In genomic region chr1:93694966-93695365, GRCm38 (mm10) we compare ENCODE assay signal across 8 mouse cellular contexts. TPM values are rescaled to one million over a fixed set of nuclear protein-coding genes. Genes with fewer than 3 reads are reported as not detected.
A peak's percentile ranks its signal among the peaks of the same experiment; 100 is the strongest.
DNase-seq lines count a peak whose midpoint lies in the region; TF ChIP-seq lines count a peak whose summit lies in the region.
"Had no signal": no experiment of that assay in that cellular context is flagged by ENCODE, and none has a peak within 500 bp of the region (broad histone marks: within the 10 kb centered on the region; RNA-seq: fewer than 3 reads in every experiment).

No protein-coding gene starts in this region.

- no peaks in the 10 kb centered on the region for H3K27me3 ChIP-seq in midbrain, embryonic 10.5 days (ENCODE audit: low read depth, poor library complexity, severe bottlenecking)
- H3K27me3 ChIP-seq: neural tube, embryonic 13.5 days had no signal

- H3K4me1 ChIP-seq in midbrain, embryonic 10.5 days = no peaks in the 10 kb centered on the region
- H3K4me1 ChIP-seq: neural tube, embryonic 13.5 days had no signal

- H3K9me3 ChIP-seq in midbrain, embryonic 10.5 days (replicated peaks) = no peaks in the 10 kb centered on the region
- H3K9me3 ChIP-seq: neural tube, embryonic 13.5 days had no signal

- WGBS in midbrain, embryonic 10.5 days = 84% methylated on average over 6 of the region's 6 CpGs

- peak overlapping the region; percentile 82 for H3K27ac ChIP-seq in gastrocnemius, adult 2 months
- H3K27ac ChIP-seq in midbrain, embryonic 10.5 days (replicated peaks) = no peak overlapping the region
- H3K27ac ChIP-seq: neural tube, embryonic 13.5 days had no signal

- no peak overlapping the region for H3K4me3 ChIP-seq in gastrocnemius, adult 2 months
- H3K4me3 ChIP-seq in midbrain, embryonic 10.5 days = no peak overlapping the region
- H3K4me3 ChIP-seq: neural tube, embryonic 13.5 days had no signal

- intact Hi-C loops in gastrocnemius, adult 2 months (cut with DNase I) = no loop called here

- TF ChIP-seq CTCF in gastrocnemius, adult 2 months (IDR thresholded peaks at IDR 0.05) = no peak

- H3K36me3 ChIP-seq in midbrain, embryonic 10.5 days = peaks cover 43% of the 10 kb centered on the region

- DNase-seq in adrenal gland, postnatal 36 days = peak; percentile 72 to 79
- DNase-seq in gastrocnemius, adult 2 months = peak; percentile 83
- peak; percentile 65 to 66 for DNase-seq in kidney, adult 8-10 months
- peak; percentile 31 for DNase-seq in ovary, postnatal 10 days (ENCODE audit: low spot score)
- DNase-seq in midbrain, embryonic 10.5 days (ENCODE audit: low spot score) = no peak
- DNase-seq in thymus, postnatal 4 days = no peak
- no peak for DNase-seq in layer of hippocampus, adult 9-10 months (ENCODE audit: low spot score)

RNA-seq across cellular contexts. Expression of gene Bok, which starts 9.5 kb away (rescaled TPM):
- 10 to 100 TPM; 10.9 to 13.1 TPM for total RNA-seq in adrenal gland, postnatal 36 days (2021)
- total RNA-seq in gastrocnemius, adult 2 months (2021) = 1 to 10 TPM in 1 of 2 experiments, under 1 TPM in 1; 0.59 to 1.1 TPM
- polyA plus RNA-seq in midbrain, embryonic 10.5 days (2016; fragmentation: Nextera tagmentation; extraction: Ambion mirVana) = 42.9 and 43.8 TPM in 2 replicates

RNA-seq across cellular contexts. Expression of gene Stk25, which starts 36.5 kb away (rescaled TPM):
- total RNA-seq in adrenal gland, postnatal 36 days (2021) = 100 to 1,000 TPM; 127 to 129 TPM
- total RNA-seq in gastrocnemius, adult 2 months (2021) = 10 to 100 TPM; 90.1 to 90.5 TPM
- 165 and 198 TPM in 2 replicates for polyA plus RNA-seq in midbrain, embryonic 10.5 days (2016; fragmentation: Nextera tagmentation; extraction: Ambion mirVana)

RNA-seq across cellular contexts. Expression of gene Atg4b, which starts 56.3 kb away (rescaled TPM):
- 10 to 100 TPM; 82.3 to 86.2 TPM for total RNA-seq in adrenal gland, postnatal 36 days (2021)
- 10 to 100 TPM; 24.0 to 31.3 TPM for total RNA-seq in gastrocnemius, adult 2 months (2021)
- 85.6 and 92.4 TPM in 2 replicates for polyA plus RNA-seq in midbrain, embryonic 10.5 days (2016; fragmentation: Nextera tagmentation; extraction: Ambion mirVana)

RNA-seq across cellular contexts. Expression of gene Thap4, which starts 59.7 kb away (rescaled TPM):
- total RNA-seq in adrenal gland, postnatal 36 days (2021) = 10 to 100 TPM; 45.4 to 57.4 TPM
- 10 to 100 TPM; 70.0 to 94.1 TPM for total RNA-seq in gastrocnemius, adult 2 months (2021)
- polyA plus RNA-seq in midbrain, embryonic 10.5 days (2016; fragmentation: Nextera tagmentation; extraction: Ambion mirVana) = 47.8 and 49.6 TPM in 2 replicates

Comparison
In these comparisons a context has a peak if more than half of its experiments do, and no peak if none do; other contexts are left out.
1. DNase-seq: peak in adrenal gland, postnatal 36 days (2 of 2), gastrocnemius, adult 2 months (single experiment), kidney, adult 8-10 months (2 of 2) and ovary, postnatal 10 days (single experiment); none in midbrain, embryonic 10.5 days (single experiment), thymus, postnatal 4 days (single experiment) and layer of hippocampus, adult 9-10 months (single experiment).
2. RNA of gene Bok, which starts 9.5 kb away (total RNA-seq): 10.9 to 13.1 TPM in adrenal gland, postnatal 36 days; 0.59 to 1.1 TPM in gastrocnemius, adult 2 months; every median in the first group is over 4 times any median in the second.